In the genomic region with DNA sequence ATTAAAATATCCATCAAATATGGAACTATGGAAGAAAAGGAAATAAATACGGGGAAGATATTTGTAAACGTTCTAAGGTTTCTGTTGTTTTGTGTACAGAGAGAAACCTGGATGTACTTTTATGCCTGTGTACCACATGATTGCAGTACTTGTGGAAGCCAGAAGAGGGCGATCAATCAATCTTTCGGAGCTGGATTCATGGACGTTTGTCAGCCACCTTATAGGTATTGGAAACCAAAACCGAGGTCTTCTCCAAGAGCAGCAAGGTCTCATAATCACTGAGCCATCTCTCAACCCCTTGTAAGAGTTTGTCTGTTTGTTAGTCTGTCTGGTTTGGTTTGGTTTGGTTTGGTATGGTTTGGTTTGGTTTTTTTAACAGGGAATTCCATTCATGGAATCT, we compare ENCODE assay signal across 8 mouse cellular contexts.
A peak's percentile ranks its signal among the peaks of the same experiment; 100 is the strongest.
DNase-seq lines count a peak whose midpoint lies in the region; ATAC-seq lines count a peak whose summit lies in the region.

No protein-coding gene starts in this region.

- DNase-seq in forebrain, embryonic 10.5 days (ENCODE audit: extremely low spot score, low spot score), result peak; percentile 15
- DNase-seq in forebrain, embryonic 11.5 days (ENCODE audit: low spot score), result no peak
- DNase-seq in ovary, postnatal 14 days (ENCODE audit: low spot score), result peak; percentile 25
- DNase-seq in ovary, adult 18-20 months (ENCODE audit: low spot score), result no peak
- DNase-seq in embryonic facial prominence, embryonic 11.5 days (ENCODE audit: low spot score), result peak; percentile 46
- peak; percentile 32 for DNase-seq in naive thymus-derived CD4-positive, alpha-beta T cell, adult 2 months (ENCODE audit: low read depth)
- DNase-seq in layer of hippocampus, adult 9-11 months, result no peak
- no peak for DNase-seq in hindbrain, embryonic 14.5 days (ENCODE audit: low spot score)

- H3K9me3 ChIP-seq in forebrain, embryonic 10.5 days, result no peaks in the 10 kb centered on the region
- no peaks in the 10 kb centered on the region for H3K9me3 ChIP-seq in forebrain, embryonic 11.5 days (ENCODE audit: control insufficient read depth, low read length)
- H3K9me3 ChIP-seq in embryonic facial prominence, embryonic 11.5 days (replicated peaks; ENCODE audit: control insufficient read depth, low read length), result no peaks in the 10 kb centered on the region
- no peaks in the 10 kb centered on the region for H3K9me3 ChIP-seq in hindbrain, embryonic 14.5 days (ENCODE audit: control insufficient read depth, low read length)

- ATAC-seq in forebrain, embryonic 11.5 days (replicated peaks; ENCODE audit: low FRiP score), result no peak
- no peak for ATAC-seq in embryonic facial prominence, embryonic 11.5 days (replicated peaks; ENCODE audit: insufficient number of reproducible peaks, low FRiP score, low TSS enrichment, low read depth)
- no peak for ATAC-seq in hindbrain, embryonic 14.5 days (ENCODE audit: low FRiP score)

- H3K4me3 ChIP-seq in forebrain, embryonic 10.5 days, result no peak overlapping the region
- H3K4me3 ChIP-seq in forebrain, embryonic 11.5 days (ENCODE audit: low read depth, low read length), result no peak overlapping the region
- H3K4me3 ChIP-seq in embryonic facial prominence, embryonic 11.5 days (ENCODE audit: low read depth, low read length), result no peak overlapping the region
- no peak overlapping the region for H3K4me3 ChIP-seq in hindbrain, embryonic 14.5 days (replicated peaks; ENCODE audit: low read length)

- no peak overlapping the region for H3K4me2 ChIP-seq in forebrain, embryonic 11.5 days (ENCODE audit: low read depth, low read length, severe bottlenecking)
- no peak overlapping the region for H3K4me2 ChIP-seq in embryonic facial prominence, embryonic 11.5 days (ENCODE audit: low read depth, low read length)
- H3K4me2 ChIP-seq in hindbrain, embryonic 14.5 days (replicated peaks), result no peak overlapping the region

- no peaks in the 10 kb centered on the region for H3K36me3 ChIP-seq in forebrain, embryonic 10.5 days (replicated peaks)
- H3K36me3 ChIP-seq in forebrain, embryonic 11.5 days (ENCODE audit: control insufficient read depth, insufficient read depth, low read length), result no peaks in the 10 kb centered on the region
- no peaks in the 10 kb centered on the region for H3K36me3 ChIP-seq in embryonic facial prominence, embryonic 11.5 days (replicated peaks; ENCODE audit: control insufficient read depth, insufficient read depth, low read depth, low read length)
- H3K36me3 ChIP-seq in hindbrain, embryonic 14.5 days (replicated peaks; ENCODE audit: control insufficient read depth, insufficient read depth), result no peaks in the 10 kb centered on the region

- no peak overlapping the region for H3K9ac ChIP-seq in forebrain, embryonic 11.5 days (ENCODE audit: low read length)
- no peak overlapping the region for H3K9ac ChIP-seq in embryonic facial prominence, embryonic 11.5 days (replicated peaks; ENCODE audit: low read length)
- H3K9ac ChIP-seq in hindbrain, embryonic 14.5 days, result no peak overlapping the region

- H3K27ac ChIP-seq in forebrain, embryonic 10.5 days, result no peak overlapping the region
- H3K27ac ChIP-seq in forebrain, embryonic 11.5 days (ENCODE audit: low read depth, low read length), result no peak overlapping the region
- H3K27ac ChIP-seq in embryonic facial prominence, embryonic 11.5 days (replicated peaks; ENCODE audit: low read depth, low read length), result no peak overlapping the region
- H3K27ac ChIP-seq in hindbrain, embryonic 14.5 days, result no peak overlapping the region

- WGBS in forebrain, embryonic 10.5 days, result 48% methylated on average over 6 of the region's 6 CpGs
- WGBS in forebrain, embryonic 11.5 days, result 49% methylated on average over 6 of the region's 6 CpGs
- 40% methylated on average over 6 of the region's 6 CpGs for WGBS in embryonic facial prominence, embryonic 11.5 days
- 50% methylated on average over 6 of the region's 6 CpGs for WGBS in hindbrain, embryonic 14.5 days

- no peaks in the 10 kb centered on the region for H3K4me1 ChIP-seq in forebrain, embryonic 10.5 days
- H3K4me1 ChIP-seq in forebrain, embryonic 11.5 days (replicated peaks; ENCODE audit: control insufficient read depth, insufficient read depth, low read length), result no peaks in the 10 kb centered on the region
- no peaks in the 10 kb centered on the region for H3K4me1 ChIP-seq in embryonic facial prominence, embryonic 11.5 days (ENCODE audit: control insufficient read depth, insufficient read depth, low read length)
- no peaks in the 10 kb centered on the region for H3K4me1 ChIP-seq in hindbrain, embryonic 14.5 days (replicated peaks; ENCODE audit: control insufficient read depth, insufficient read depth, low read length)

- no peaks in the 10 kb centered on the region for H3K27me3 ChIP-seq in forebrain, embryonic 10.5 days (ENCODE audit: poor library complexity, severe bottlenecking)
- H3K27me3 ChIP-seq in forebrain, embryonic 11.5 days (ENCODE audit: control insufficient read depth, insufficient read depth, low read length), result no peaks in the 10 kb centered on the region
- H3K27me3 ChIP-seq in embryonic facial prominence, embryonic 11.5 days (ENCODE audit: control insufficient read depth, insufficient read depth, low read length), result no peaks in the 10 kb centered on the region
- H3K27me3 ChIP-seq in hindbrain, embryonic 14.5 days (ENCODE audit: control insufficient read depth, insufficient read depth, low read length), result no peaks in the 10 kb centered on the region

Comparison
In these comparisons a context has a peak if more than half of its experiments do, and no peak if none do; other contexts are left out.
1. DNase-seq: peak in forebrain, embryonic 10.5 days (single experiment), ovary, postnatal 14 days (single experiment), embryonic facial prominence, embryonic 11.5 days (single experiment) and naive thymus-derived CD4-positive, alpha-beta T cell, adult 2 months (single experiment); none in forebrain, embryonic 11.5 days (single experiment), ovary, adult 18-20 months (single experiment), layer of hippocampus, adult 9-11 months (single experiment) and hindbrain, embryonic 14.5 days (single experiment).